Mouse (Mus musculus) G1E (cell line): Measurements from ENCODE around the gene Vps13d. TPM values are rescaled to one million over a fixed set of nuclear protein-coding genes. Genes with fewer than 3 reads are reported as not detected.

Experiments
- ATAC-seq: 2 replicates; pipeline ENCODE4 v1.8.0; 2016; ENCODE audit warnings: mild to moderate bottlenecking; ENCODE audit not compliant: insufficient number of reproducible peaks, poor library complexity, low FRiP score, severe bottlenecking; ENCODE audit errors: extremely low read depth
- DNase-seq: peaks from one replicate; pipeline ENCODE4 v3.0.0; 2012; ENCODE audit warnings: low spot score
- H3K27me3 ChIP-seq: 2 replicates; pipeline ENCODE4 v1.6.1; 2012; ENCODE audit warnings: mild to moderate bottlenecking, low read length, inconsistent platforms; ENCODE audit not compliant: insufficient read depth
- H3K36me3 ChIP-seq: replicated peaks from 2 replicates; pipeline ENCODE3; 2012; ENCODE audit warnings: mild to moderate bottlenecking, inconsistent platforms
- H3K4me1 ChIP-seq: 2 replicates; pipeline ENCODE4 v1.6.1; 2012; ENCODE audit warnings: low read depth, low read length, inconsistent platforms, mixed read lengths; ENCODE audit not compliant: insufficient read depth
- H3K4me3 ChIP-seq: 2 replicates; pipeline ENCODE4 v1.5.1; 2012; ENCODE audit warnings: low read depth, mild to moderate bottlenecking, inconsistent platforms, low read length, moderate library complexity, mixed read lengths
- H3K9me3 ChIP-seq: replicated peaks from 2 replicates; pipeline ENCODE4 v1.6.1; 2012; ENCODE audit warnings: inconsistent platforms
- CTCF ChIP-seq: IDR thresholded peaks from 2 replicates; pipeline ENCODE4 v1.5.1; 2012; ENCODE audit warnings: low read depth, low read length, inconsistent platforms, mixed read lengths
- GATA1 ChIP-seq: IDR thresholded peaks from 2 replicates; pipeline ENCODE4 v1.6.1; 2012; ENCODE audit warnings: borderline replicate concordance, low read length, inconsistent platforms, mixed read lengths
- GATA2 ChIP-seq: IDR thresholded peaks from 2 replicates; pipeline ENCODE4 v1.6.1; 2012; ENCODE audit warnings: low read depth, low read length, inconsistent platforms, borderline replicate concordance
- POLR2AphosphoS5 ChIP-seq: IDR thresholded peaks from 2 replicates; pipeline ENCODE4 v1.6.1; 2012; ENCODE audit warnings: low read depth, low read length, inconsistent platforms; ENCODE audit not compliant: insufficient replicate concordance
- TAL1 ChIP-seq: conservative IDR thresholded peaks from 2 replicates; pipeline ENCODE4 v1.6.1; 2012; ENCODE audit warnings: low read depth, low read length, inconsistent platforms, mixed read lengths
- polyA plus RNA-seq: library from polyadenylated mRNA; stranded (reverse); fragments of >175 nt; gene quantifications from 2 replicates; pipeline ENCODE4 v1.2.3, GENCODE M21; 2012
- total RNA-seq, 2 experiments: library from RNA; stranded (forward) in 1 of 2; stranded (reverse) in 1 of 2; fragments of 200-1000 nt in 1 of 2; fragments of >200 nt in 1 of 2; fragmentation: Nextera tagmentation in 1 of 2; gene quantifications; 2 replicates each; pipeline ENCODE4 v1.2.3; 2014 to 2017

Gene Vps13d
- total and polyA plus RNA-seq, 3 experiments, result 7.7 to 38.8 (median 34.7) TPM

- no peak for ATAC-seq
- TF ChIP-seq GATA1, result no peak
- no peak for TF ChIP-seq GATA2
- TF ChIP-seq POLR2AphosphoS5, result no peak
- TF ChIP-seq TAL1, result no peak
- TF ChIP-seq CTCF, result no peak
- Histone ChIP-seq H3K9me3 (no peaks in the 10 kb centered on the region), H3K36me3 (peaks cover 54% of the 10 kb centered on the region), H3K27me3 (no peaks in the 10 kb centered on the region), H3K4me1 (peaks cover 6% of the 10 kb centered on the region; the same call in 1 of the 2 replicates), H3K4me3 (no peak overlapping the region)
- DNase-seq, result no peak
Observed at GRCm38 (mm10) chr4:144972948-144973720, 221.7 kb downstream of the Vps13d start.

- Histone ChIP-seq H3K4me1 (peaks cover 4% of the 10 kb centered on the region; the same call in 1 of the 2 replicates), H3K27me3 (no peaks in the 10 kb centered on the region), H3K9me3 (no peaks in the 10 kb centered on the region), H3K36me3 (peaks cover 35% of the 10 kb centered on the region), H3K4me3 (no peak overlapping the region)
- DNase-seq (no peak), ATAC-seq (no peak)
- TF ChIP-seq POLR2AphosphoS5, result no peak
- TF ChIP-seq CTCF, result no peak
- no peak for TF ChIP-seq GATA2
- TF ChIP-seq TAL1, result no peak
- no peak for TF ChIP-seq GATA1
Observed at GRCm38 (mm10) chr4:144971048-144971447, 223.8 kb downstream of the Vps13d start.

- no peak for DNase-seq
- Histone ChIP-seq H3K27me3 (no peaks in the 10 kb centered on the region), H3K4me3 (no peak overlapping the region), H3K36me3 (peaks cover 17% of the 10 kb centered on the region), H3K4me1 (peaks cover 3% of the 10 kb centered on the region; the same call in 1 of the 2 replicates), H3K9me3 (no peaks in the 10 kb centered on the region)
- no peak for ATAC-seq
- no peak for TF ChIP-seq TAL1
- TF ChIP-seq GATA1, result no peak
Observed at GRCm38 (mm10) chr4:144969030-144969429, 225.8 kb downstream of the Vps13d start.

- no peak for DNase-seq
- no peak for ATAC-seq
- Histone ChIP-seq H3K9me3 (no peaks in the 10 kb centered on the region), H3K27me3 (no peaks in the 10 kb centered on the region), H3K4me1 (peaks cover 1% of the 10 kb centered on the region; the same call in 1 of the 2 replicates), H3K4me3 (no peak overlapping the region), H3K36me3 (peaks cover 15% of the 10 kb centered on the region)
- TF ChIP-seq GATA2 (no peak), CTCF (no peak)
Observed at GRCm38 (mm10) chr4:144968371-144968770, 226.4 kb downstream of the Vps13d start.

- H3K9me3 ChIP-seq, result no peaks in the 10 kb centered on the region
- no peaks in the 10 kb centered on the region for H3K36me3 ChIP-seq
- no peak for ATAC-seq
- no peak overlapping the region for H3K4me3 ChIP-seq
- H3K4me1 ChIP-seq, result no peaks in the 10 kb centered on the region; the same call in 1 of the 2 replicates
- TF ChIP-seq TAL1 (no peak), POLR2AphosphoS5 (no peak), CTCF (no peak), GATA1 (no peak), GATA2 (no peak)
- DNase-seq, result no peak
- no peaks in the 10 kb centered on the region for H3K27me3 ChIP-seq
Observed at GRCm38 (mm10) chr4:144965255-144965654, 229.6 kb downstream of the Vps13d start.

- no peak overlapping the region for H3K4me3 ChIP-seq
- no peaks in the 10 kb centered on the region for H3K9me3 ChIP-seq
- H3K27me3 ChIP-seq, result no peaks in the 10 kb centered on the region
- no peak for ATAC-seq
- TF ChIP-seq GATA2, result no peak
- no peak for TF ChIP-seq TAL1
- TF ChIP-seq CTCF, result no peak
- TF ChIP-seq GATA1, result no peak
- no peak for TF ChIP-seq POLR2AphosphoS5
- H3K4me1 ChIP-seq, result no peaks in the 10 kb centered on the region; the same call in 1 of the 2 replicates
- no peak for DNase-seq
- H3K36me3 ChIP-seq, result no peaks in the 10 kb centered on the region
Observed at GRCm38 (mm10) chr4:144961696-144962095, 233.1 kb downstream of the Vps13d start.
